Comparison of ENCODE assay signal across 8 mouse cellular contexts in genomic region chr4:95558271-95558888, GRCm38 (mm10). TPM values are rescaled to one million over a fixed set of nuclear protein-coding genes. Genes with fewer than 3 reads are reported as not detected.
DNase-seq lines count a peak whose midpoint lies in the region; ATAC-seq and TF ChIP-seq lines count a peak whose summit lies in the region.

No protein-coding gene starts in this region.

- H3K9me3 ChIP-seq in hindbrain, postnatal 0 days (ENCODE audit: low read length) = no peaks in the 10 kb centered on the region
- H3K9me3 ChIP-seq in lung, embryonic 14.5 days (ENCODE audit: low read depth, low read length) = no peaks in the 10 kb centered on the region

- peaks cover 3% of the 10 kb centered on the region for H3K4me1 ChIP-seq in embryonic fibroblast, embryonic 13.5 days (ENCODE audit: control insufficient read depth, insufficient read depth, low read length)
- peaks cover 8% of the 10 kb centered on the region; the same call in 1 of the 2 replicates for H3K4me1 ChIP-seq in hindbrain, postnatal 0 days (ENCODE audit: insufficient read depth, low read length)
- 0 out of 2 replicates have a peak, but pooled peaks cover 5% of the 10 kb centered on the region for H3K4me1 ChIP-seq in lung, embryonic 14.5 days (ENCODE audit: insufficient read depth)

- TF ChIP-seq POLR2A in embryonic fibroblast, embryonic 13.5 days (IDR thresholded peaks at IDR 0.05; ENCODE audit: low read depth, low read length) = no peak

- no peak for ATAC-seq in hindbrain, postnatal 0 days
- 0 out of 2 replicates have a peak, but pooled peaks have one; percentile 3 for ATAC-seq in lung, embryonic 14.5 days (ENCODE audit: insufficient read depth)
- no peak for ATAC-seq in activated CD4-positive, CD25-positive, alpha-beta regulatory T cell, adult 4 months

- no peak overlapping the region for H3K4me2 ChIP-seq in hindbrain, postnatal 0 days (ENCODE audit: low read depth, low read length)
- H3K4me2 ChIP-seq in lung, embryonic 14.5 days = peak overlapping the region; percentile 76

- peak overlapping the region; percentile 58 for H3K4me3 ChIP-seq in layer of hippocampus, adult 2 months
- H3K4me3 ChIP-seq in embryonic fibroblast, embryonic 13.5 days (ENCODE audit: insufficient read depth, low read length) = no peak overlapping the region
- no peak overlapping the region for H3K4me3 ChIP-seq in hindbrain, postnatal 0 days (ENCODE audit: low read length)
- H3K4me3 ChIP-seq in lung, embryonic 14.5 days (ENCODE audit: low read depth, low read length) = no peak overlapping the region

- H3K27me3 ChIP-seq in hindbrain, postnatal 0 days (ENCODE audit: insufficient read depth, low read length) = no peaks in the 10 kb centered on the region
- no peaks in the 10 kb centered on the region for H3K27me3 ChIP-seq in lung, embryonic 14.5 days (ENCODE audit: insufficient read depth, low read length)

- TF ChIP-seq CTCF in layer of hippocampus, adult 2 months (conservative IDR thresholded peaks at IDR 0.05) = no peak
- TF ChIP-seq CTCF in embryonic fibroblast, embryonic 13.5 days (IDR thresholded peaks at IDR 0.05; ENCODE audit: borderline replicate concordance, insufficient read depth, low read length) = no peak
- TF ChIP-seq CTCF in hindbrain, postnatal 0 days (IDR thresholded peaks at IDR 0.05; ENCODE audit: low read depth) = no peak
- TF ChIP-seq CTCF in lung, embryonic 14.5 days (IDR thresholded peaks at IDR 0.05; ENCODE audit: low read depth) = no peak

- H3K27ac ChIP-seq in layer of hippocampus, adult 2 months = peak overlapping the region; percentile 96
- peak overlapping the region; percentile 54 for H3K27ac ChIP-seq in embryonic fibroblast, embryonic 13.5 days (ENCODE audit: insufficient read depth, low read length)
- H3K27ac ChIP-seq in hindbrain, postnatal 0 days = peak overlapping the region; percentile 79; the same call in 1 of the 2 replicates
- H3K27ac ChIP-seq in lung, embryonic 14.5 days (ENCODE audit: low read depth) = peak overlapping the region; percentile 87

- no peak overlapping the region for H3K9ac ChIP-seq in hindbrain, postnatal 0 days (replicated peaks; ENCODE audit: low read length)
- no peak overlapping the region for H3K9ac ChIP-seq in lung, embryonic 14.5 days

- DNase-seq in layer of hippocampus, adult 2 months (ENCODE audit: low spot score in 2 of 2) = peak; percentile 32 to 36
- no peak for DNase-seq in layer of hippocampus, adult 9-11 months
- peak; percentile 91 for DNase-seq in adipocyte (ENCODE audit: low spot score)
- peak; percentile 42 for DNase-seq in hindbrain, postnatal 0 days (ENCODE audit: low spot score)
- peak; percentile 82 for DNase-seq in lung, embryonic 14.5 days
- DNase-seq in testis, postnatal 10 days (ENCODE audit: low spot score) = peak; percentile 55

- no peaks in the 10 kb centered on the region for H3K36me3 ChIP-seq in hindbrain, postnatal 0 days (ENCODE audit: insufficient read depth, low read length)
- H3K36me3 ChIP-seq in lung, embryonic 14.5 days (ENCODE audit: insufficient read depth) = no peaks in the 10 kb centered on the region

- WGBS in hindbrain, postnatal 0 days = 42% methylated on average over 4 of the region's 4 CpGs
- 61% methylated on average over 4 of the region's 4 CpGs for WGBS in lung, embryonic 14.5 days

RNA-seq across cellular contexts. Expression of gene Fggy, which starts 1.1 kb away (rescaled TPM):
- total RNA-seq in layer of hippocampus, adult 2 months (2021) = 10 to 100 TPM in 1 of 2 experiments, 1 to 10 TPM in 1; 9.4 to 16.9 TPM
- polyA plus RNA-seq in embryonic fibroblast, embryonic 13.5 days (2011; ENCODE audit: insufficient read length, low read depth, missing spikeins) = 7.6 and 9.9 TPM in 2 replicates
- total RNA-seq in hindbrain, postnatal 0 days (2014; rRNA removed) = 4.1 and 7.0 TPM in 2 replicates
- 7.1 and 7.6 TPM in 2 replicates for polyA plus RNA-seq in hindbrain, postnatal 0 days (2015; fragmentation: Nextera tagmentation; extraction: Ambion mirVana)
- 9.3 and 9.8 TPM in 2 replicates for polyA plus RNA-seq in lung, embryonic 14.5 days (2014; fragmentation: Nextera tagmentation; extraction: Ambion mirVana)
- 1 to 10 TPM; 3.0 to 3.6 TPM for polyA plus RNA-seq in activated CD4-positive, CD25-positive, alpha-beta regulatory T cell, adult 4 months (2017; shearing (Covaris generic))
